Mouse (Mus musculus): Measurements from ENCODE around the gene Cmtm2a. TPM values are rescaled to one million over a fixed set of nuclear protein-coding genes. Genes with fewer than 3 reads are reported as not detected.
A peak's percentile ranks its signal among the peaks of the same experiment; 100 is the strongest.
"Not testable (repeated sequence)": the region's sequence is repeated elsewhere in the genome, so short reads cannot be mapped to it uniquely, and the experiment has no call there.

Cmtm2a gene
- polyA plus RNA-seq, 1 experiment from 2014 or later, result not detected

DNA sequence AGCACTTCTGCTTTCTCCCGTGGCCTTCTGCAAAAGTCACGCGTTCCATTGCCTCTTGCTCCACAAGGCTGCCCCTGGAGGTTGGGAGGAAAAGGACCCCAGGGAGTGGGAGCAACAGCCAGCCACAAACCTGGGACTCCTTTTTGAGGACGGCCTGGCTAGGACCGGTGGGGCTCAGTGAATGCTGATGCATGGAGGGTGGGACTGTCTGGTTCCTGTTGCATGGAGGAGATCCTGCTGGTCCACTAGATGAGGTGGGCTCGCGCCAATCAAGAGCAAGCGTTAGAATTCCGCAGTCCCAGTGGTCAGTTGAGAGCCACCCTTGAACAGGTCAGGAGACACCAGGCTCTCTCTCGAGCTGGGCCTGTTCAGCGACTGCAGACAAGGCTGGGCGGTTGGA lies 28.9 kb upstream of the Cmtm2a start, which contains the start of gene Cmtm2b:
Gene Cmtm2b (plus strand): TSS at position 301 of the 400 bp plus-strand sequence.
- H3K4me3 ChIP-seq; H3K27ac ChIP-seq (replicated peaks); H3K4me1 ChIP-seq; H3K9me3 ChIP-seq (replicated peaks); H3K27me3 ChIP-seq (ENCODE audit: low read depth, poor library complexity, severe bottlenecking); H3K36me3 ChIP-seq: not testable (repeated sequence)
- peak; percentile 9 for DNase-seq (ENCODE audit: low spot score)
- WGBS, result 86% methylated on average over 12 of the region's 12 CpGs

DNA sequence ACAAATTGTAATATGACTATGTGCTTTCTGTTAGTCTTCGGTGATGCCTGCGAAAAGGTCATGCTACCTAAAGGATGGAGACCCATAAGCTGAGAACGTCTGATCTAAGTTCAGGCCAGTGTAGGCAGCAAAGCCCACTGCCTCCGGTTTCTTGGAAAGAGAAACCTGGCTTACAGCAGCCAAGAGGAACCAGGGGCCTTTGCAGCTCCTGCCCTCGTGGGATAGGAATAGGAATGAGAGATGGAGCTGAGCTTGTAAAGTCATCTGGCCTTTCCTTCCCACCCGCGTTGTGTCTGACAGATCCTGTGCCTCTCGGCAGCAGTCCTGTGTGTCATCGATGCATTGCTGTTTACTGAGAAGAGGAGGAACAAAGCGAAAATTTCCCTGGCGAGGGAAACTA lies 28.3 kb upstream of the Cmtm2a start, which contains the start of gene Gm11020:
Gene Gm11020 (plus strand): TSS at position 301 of the 400 bp plus-strand sequence.
- not testable (repeated sequence) for H3K4me3 ChIP-seq; H3K36me3 ChIP-seq; H3K4me1 ChIP-seq; H3K9me3 ChIP-seq (replicated peaks); H3K27ac ChIP-seq (replicated peaks); H3K27me3 ChIP-seq (ENCODE audit: low read depth, poor library complexity, severe bottlenecking)
- peak; percentile 5 for DNase-seq (ENCODE audit: low spot score)
- 88% methylated on average over 11 of the region's 11 CpGs for WGBS

DNA sequence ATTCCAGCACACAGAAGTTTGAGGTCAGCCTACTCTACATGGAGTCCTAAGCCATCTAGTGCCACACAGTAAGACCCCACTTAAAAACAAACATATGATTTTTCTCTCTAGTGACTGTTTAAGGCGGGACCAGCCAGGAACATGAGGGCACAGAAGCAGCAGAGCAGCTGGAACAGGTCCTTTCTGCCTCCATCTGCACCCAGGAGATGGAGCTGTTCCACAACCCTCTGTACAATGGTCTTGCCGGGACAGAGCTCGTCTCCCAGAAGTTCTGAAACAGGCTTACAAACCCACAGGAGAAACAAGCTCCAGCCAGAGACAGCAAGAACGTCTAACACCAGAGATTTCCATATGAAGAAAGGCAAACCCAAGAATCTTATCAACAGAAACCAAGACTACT lies 20.3 kb upstream of the Cmtm2a start:
- Histone ChIP-seq H3K4me3 (no peak overlapping the region), H3K9me3 (replicated peaks) (no peaks in the 10 kb centered on the region)

DNA sequence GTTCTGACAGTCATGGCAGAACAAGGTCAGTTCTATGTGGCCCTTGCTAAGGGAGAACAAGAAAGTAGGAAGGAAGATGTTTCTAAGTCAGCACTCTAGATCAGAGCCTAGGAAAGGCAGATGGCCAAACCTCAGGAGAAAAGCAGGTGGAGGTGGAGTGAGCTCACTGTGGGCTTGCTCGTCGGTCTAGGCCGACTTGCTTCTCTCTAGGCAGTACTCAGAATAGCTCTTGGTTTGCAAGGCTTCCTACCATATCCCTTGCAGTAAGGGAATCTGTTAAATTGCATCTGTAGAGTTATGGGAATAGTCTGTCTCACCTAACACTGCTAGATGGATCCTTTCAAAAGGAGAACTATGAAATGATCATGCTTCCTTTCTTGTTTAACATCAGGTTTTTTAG lies 19.0 kb upstream of the Cmtm2a start:
- 88% methylated on average over 3 of the region's 3 CpGs for WGBS
- H3K27me3 ChIP-seq (ENCODE audit: low read depth, poor library complexity, severe bottlenecking); H3K36me3 ChIP-seq; H3K9me3 ChIP-seq (replicated peaks); H3K4me3 ChIP-seq; DNase-seq (ENCODE audit: low spot score); H3K4me1 ChIP-seq; H3K27ac ChIP-seq (replicated peaks): not testable (repeated sequence)

More for the DNA sequence above, 20.3 kb upstream of the Cmtm2a start:
- H3K27me3 ChIP-seq (ENCODE audit: low read depth, poor library complexity, severe bottlenecking), result no peaks in the 10 kb centered on the region
- H3K27ac ChIP-seq (replicated peaks), result no peak overlapping the region
- no peak for DNase-seq (ENCODE audit: low spot score)
- no peaks in the 10 kb centered on the region for H3K4me1 ChIP-seq
- H3K36me3 ChIP-seq, result no peaks in the 10 kb centered on the region
- 71% methylated on average over 4 of the region's 4 CpGs for WGBS

DNA sequence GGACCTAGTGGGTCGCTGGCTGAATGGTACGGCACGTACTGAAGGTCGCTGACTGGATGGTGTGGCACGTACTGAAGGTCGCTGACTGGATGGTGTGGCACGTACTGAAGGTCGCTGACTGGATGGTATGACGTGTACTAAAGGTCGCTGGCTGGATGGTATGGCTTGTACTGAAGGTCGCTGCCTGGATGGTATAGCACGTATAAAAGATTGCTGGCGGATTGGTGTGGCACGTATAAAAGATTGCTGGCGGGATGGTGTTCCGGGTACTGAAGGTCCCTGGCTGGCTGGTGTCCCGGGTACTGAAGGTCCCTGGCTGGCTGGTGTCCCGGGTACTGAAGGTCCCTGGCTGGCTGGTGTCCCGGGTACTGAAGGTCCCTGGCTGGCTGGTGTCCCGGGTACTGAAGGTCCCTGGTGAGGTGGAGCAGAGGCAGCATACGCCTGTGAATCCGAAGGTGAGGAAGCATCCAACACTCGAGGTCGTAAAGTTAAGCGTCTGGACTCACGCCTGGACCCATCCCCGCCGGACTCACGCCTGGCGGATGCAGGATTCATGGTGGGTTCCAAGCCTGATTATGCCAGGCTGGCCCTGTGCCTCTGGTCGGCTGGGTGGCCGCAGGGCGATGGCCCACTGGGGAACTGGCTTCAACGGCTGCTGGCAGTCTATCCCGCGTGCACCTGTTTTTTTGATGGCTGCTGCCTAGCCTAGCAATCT lies 16.6 kb upstream of the Cmtm2a start, which contains the start of the genes Gm45711 and Cmtm1:
Gene Gm45711 (minus strand): TSS at position 641 of the 715 bp plus-strand sequence.
Gene Cmtm1 (minus strand): TSS at position 705 of the 715 bp plus-strand sequence.
- not testable (repeated sequence) for H3K27me3 ChIP-seq (ENCODE audit: low read depth, poor library complexity, severe bottlenecking); H3K27ac ChIP-seq (replicated peaks); DNase-seq (ENCODE audit: low spot score); H3K4me3 ChIP-seq; H3K4me1 ChIP-seq; H3K36me3 ChIP-seq; H3K9me3 ChIP-seq (replicated peaks)
- WGBS, result 91% methylated on average over 36 of the region's 36 CpGs

GRCm38 (mm10) chr8:104308341-104308740 lies 15.4 kb upstream of the Cmtm2a start:
- H3K4me3 ChIP-seq; H3K4me1 ChIP-seq; H3K27me3 ChIP-seq (ENCODE audit: low read depth, poor library complexity, severe bottlenecking); DNase-seq (ENCODE audit: low spot score); H3K36me3 ChIP-seq; H3K9me3 ChIP-seq (replicated peaks); H3K27ac ChIP-seq (replicated peaks): not testable (repeated sequence)
- 70% methylated on average over 6 of the region's 6 CpGs for WGBS

GRCm38 (mm10) chr8:104304962-104305361 lies 12.0 kb upstream of the Cmtm2a start:
- no peak overlapping the region for H3K4me3 ChIP-seq
- peaks cover 20% of the 10 kb centered on the region for H3K4me1 ChIP-seq
- H3K27me3 ChIP-seq (ENCODE audit: low read depth, poor library complexity, severe bottlenecking), result no peaks in the 10 kb centered on the region
- DNase-seq (ENCODE audit: low spot score), result no peak
- H3K9me3 ChIP-seq (replicated peaks), result no peaks in the 10 kb centered on the region
- WGBS, result 89% methylated on average over 11 of the region's 11 CpGs
- no peaks in the 10 kb centered on the region for H3K36me3 ChIP-seq
- no peak overlapping the region for H3K27ac ChIP-seq (replicated peaks)

GRCm38 (mm10) chr8:104302536-104302935 lies 9.6 kb upstream of the Cmtm2a start:
- WGBS, result 93% methylated on average over 4 of the region's 4 CpGs

GRCm38 (mm10) chr8:104301577-104301976 lies 8.6 kb upstream of the Cmtm2a start:
- not testable (repeated sequence) for H3K4me3 ChIP-seq; H3K27me3 ChIP-seq (ENCODE audit: low read depth, poor library complexity, severe bottlenecking); H3K9me3 ChIP-seq (replicated peaks); H3K36me3 ChIP-seq
- Histone ChIP-seq H3K27ac (replicated peaks) (peak overlapping the region; percentile 59; the same call in 1 of the 2 replicates), H3K4me1 (peaks cover 24% of the 10 kb centered on the region)
- 16% methylated on average over 3 of the region's 3 CpGs for WGBS
- DNase-seq (ENCODE audit: low spot score), result peak; percentile 54

More at GRCm38 (mm10) chr8:104302536-104302935, 9.6 kb upstream of the Cmtm2a start:
- not testable (repeated sequence) for DNase-seq (ENCODE audit: low spot score); H3K4me3 ChIP-seq; H3K27me3 ChIP-seq (ENCODE audit: low read depth, poor library complexity, severe bottlenecking); H3K9me3 ChIP-seq (replicated peaks); H3K36me3 ChIP-seq; H3K27ac ChIP-seq (replicated peaks)
- peaks cover 20% of the 10 kb centered on the region for H3K4me1 ChIP-seq

GRCm38 (mm10) chr8:104294396-104294795 lies 1.4 kb upstream of the Cmtm2a start:
- Histone ChIP-seq H3K4me3 (no peak overlapping the region), H3K27me3 (ENCODE audit: low read depth, poor library complexity, severe bottlenecking) (no peaks in the 10 kb centered on the region), H3K36me3 (no peaks in the 10 kb centered on the region), H3K4me1 (peaks cover 4% of the 10 kb centered on the region; the same call in 1 of the 2 replicates), H3K9me3 (replicated peaks) (no peaks in the 10 kb centered on the region), H3K27ac (replicated peaks) (no peak overlapping the region)
- DNase-seq (ENCODE audit: low spot score), result no peak
- WGBS, result 83% methylated on average over 1 of the region's 1 CpGs

DNA sequence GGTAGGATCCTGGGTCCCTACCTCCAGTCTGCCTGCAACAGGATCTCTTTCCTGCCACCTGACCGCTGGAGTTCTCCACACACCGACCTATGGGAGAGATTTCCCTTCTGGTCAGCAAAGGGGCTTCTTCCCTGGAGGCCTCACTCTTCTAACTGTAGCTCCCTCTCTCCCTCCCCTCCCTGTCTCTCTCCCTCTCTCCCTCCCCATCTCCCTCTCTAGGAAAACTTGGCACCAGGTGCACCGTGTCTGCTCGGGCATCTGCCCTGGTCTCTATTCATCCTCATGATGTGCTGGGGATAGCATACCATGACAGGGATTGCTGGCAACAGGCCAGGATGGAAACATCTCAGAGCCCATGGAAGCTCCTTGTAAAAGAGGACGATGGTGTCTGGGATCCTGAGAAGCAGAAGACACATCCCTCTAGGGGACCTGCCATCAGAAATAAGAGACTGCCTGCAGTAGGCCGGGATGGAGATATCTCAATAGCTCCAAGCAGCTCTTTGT lies 24.0 kb downstream of the Cmtm2a start:
- WGBS, result 93% methylated on average over 6 of the region's 6 CpGs
- Histone ChIP-seq H3K9me3 (replicated peaks) (no peaks in the 10 kb centered on the region), H3K36me3 (peaks cover 14% of the 10 kb centered on the region), H3K27ac (replicated peaks) (no peak overlapping the region), H3K27me3 (ENCODE audit: low read depth, poor library complexity, severe bottlenecking) (no peaks in the 10 kb centered on the region), H3K4me3 (no peak overlapping the region), H3K4me1 (no peaks in the 10 kb centered on the region)
- DNase-seq (ENCODE audit: low spot score), result no peak

GRCm38 (mm10) chr8:104268368-104268767 lies 24.6 kb downstream of the Cmtm2a start:
- no peak for DNase-seq (ENCODE audit: low spot score)
- Histone ChIP-seq H3K27me3 (ENCODE audit: low read depth, poor library complexity, severe bottlenecking) (no peaks in the 10 kb centered on the region), H3K36me3 (peaks cover 20% of the 10 kb centered on the region), H3K4me1 (no peaks in the 10 kb centered on the region), H3K9me3 (replicated peaks) (no peaks in the 10 kb centered on the region), H3K27ac (replicated peaks) (no peak overlapping the region), H3K4me3 (no peak overlapping the region)

DNA sequence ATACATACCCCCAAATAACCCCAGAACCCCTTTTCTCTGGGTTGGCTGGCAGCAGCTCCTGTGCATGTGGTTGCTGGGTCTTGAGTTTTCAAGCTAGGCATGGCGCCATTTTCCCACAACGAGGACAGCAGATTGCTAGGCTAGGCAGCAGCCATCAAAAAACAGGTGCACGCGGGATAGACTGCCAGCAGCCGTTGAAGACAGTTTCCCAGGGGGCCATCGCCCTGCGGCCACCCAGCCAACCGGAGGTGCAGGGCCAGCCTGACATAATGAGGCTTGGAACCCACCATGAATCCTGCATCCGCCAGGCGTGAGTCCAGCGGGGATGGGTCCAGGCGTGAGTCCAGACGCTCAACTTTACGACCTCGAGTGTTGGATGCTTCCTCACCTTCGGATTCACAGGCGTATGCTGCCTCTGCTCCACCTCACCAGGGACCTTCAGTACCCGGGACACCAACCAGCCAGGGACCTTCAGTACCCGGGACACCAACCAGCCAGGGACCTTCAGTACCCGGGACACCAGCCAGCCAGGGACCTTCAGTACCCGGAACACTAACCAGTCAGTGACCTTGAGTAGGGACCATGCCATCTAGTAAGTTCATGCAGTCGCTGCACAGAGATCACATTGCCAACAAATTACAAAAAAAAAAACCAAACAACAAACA lies 28.6 kb downstream of the Cmtm2a start:
- not testable (repeated sequence) for H3K9me3 ChIP-seq (replicated peaks); H3K27me3 ChIP-seq (ENCODE audit: low read depth, poor library complexity, severe bottlenecking); H3K4me3 ChIP-seq; DNase-seq (ENCODE audit: low spot score); H3K27ac ChIP-seq (replicated peaks); H3K4me1 ChIP-seq
- peaks cover 50% of the 10 kb centered on the region for H3K36me3 ChIP-seq
- WGBS, result 96% methylated on average over 22 of the region's 22 CpGs
